Comparison of ENCODE assay signal across 17 mouse cellular contexts in genomic region chr10:117151676-117152075, GRCm38 (mm10). TPM values are rescaled to one million over a fixed set of nuclear protein-coding genes. Genes with fewer than 3 reads are reported as not detected.
A peak's percentile ranks its signal among the peaks of the same experiment; 100 is the strongest.
DNase-seq lines count a peak whose midpoint lies in the region; ATAC-seq and TF ChIP-seq lines count a peak whose summit lies in the region.
"Had no signal": no experiment of that assay in that cellular context is flagged by ENCODE, and none has a peak within 500 bp of the region (broad histone marks: within the 10 kb centered on the region; RNA-seq: fewer than 3 reads in every experiment).

No protein-coding gene starts in this region.

- no peaks in the 10 kb centered on the region for H3K27me3 ChIP-seq in heart, embryonic 10.5 days (ENCODE audit: insufficient read depth, poor library complexity, severe bottlenecking)
- H3K27me3 ChIP-seq in heart, adult 2 months (ENCODE audit: control insufficient read depth, insufficient read depth, low read length) = no peaks in the 10 kb centered on the region
- H3K27me3 ChIP-seq in intestine, postnatal 0 days (replicated peaks; ENCODE audit: control insufficient read depth, insufficient read depth, low read length) = no peaks in the 10 kb centered on the region
- no peaks in the 10 kb centered on the region for H3K27me3 ChIP-seq in intestine, embryonic 16.5 days (replicated peaks; ENCODE audit: control insufficient read depth, insufficient read depth, low read length)
- H3K27me3 ChIP-seq in midbrain, embryonic 10.5 days (ENCODE audit: low read depth, poor library complexity, severe bottlenecking) = peaks cover 22% of the 10 kb centered on the region
- peaks cover 7% of the 10 kb centered on the region; the same call in 1 of the 2 replicates for H3K27me3 ChIP-seq in midbrain, embryonic 11.5 days (ENCODE audit: control insufficient read depth, insufficient read depth, low read length)
- no peaks in the 10 kb centered on the region for H3K27me3 ChIP-seq in myocyte (ENCODE audit: control insufficient read depth, insufficient read depth, insufficient read length)
- H3K27me3 ChIP-seq: embryonic facial prominence, embryonic 15.5 days; lung, embryonic 15.5 days; neural tube, embryonic 12.5 days had no signal

- H3K27ac ChIP-seq in heart, embryonic 10.5 days = peak overlapping the region; percentile 85
- no peak overlapping the region for H3K27ac ChIP-seq in heart, adult 2 months
- H3K27ac ChIP-seq in intestine, postnatal 0 days (ENCODE audit: low read depth, low read length) = no peak overlapping the region
- no peak overlapping the region for H3K27ac ChIP-seq in intestine, embryonic 16.5 days (ENCODE audit: low read length)
- H3K27ac ChIP-seq in midbrain, embryonic 10.5 days (replicated peaks) = peak overlapping the region; percentile 71; the same call in 1 of the 2 replicates
- H3K27ac ChIP-seq in midbrain, embryonic 11.5 days (ENCODE audit: low read depth, low read length) = no peak overlapping the region
- H3K27ac ChIP-seq: forebrain, embryonic 13.5 days; lung, embryonic 15.5 days; neural tube, embryonic 12.5 days had no signal

- TF ChIP-seq EP300 in heart, adult 2 months (IDR thresholded peaks at IDR 0.05; ENCODE audit: insufficient read depth, low read depth, low read length) = no peak

- H3K4me3 ChIP-seq in heart, embryonic 10.5 days = peak overlapping the region; percentile 99
- H3K4me3 ChIP-seq in heart, adult 2 months = no peak overlapping the region
- no peak overlapping the region for H3K4me3 ChIP-seq in intestine, postnatal 0 days (ENCODE audit: low read depth, low read length)
- no peak overlapping the region for H3K4me3 ChIP-seq in intestine, embryonic 16.5 days (ENCODE audit: low read length)
- no peak overlapping the region for H3K4me3 ChIP-seq in midbrain, embryonic 10.5 days
- H3K4me3 ChIP-seq in midbrain, embryonic 11.5 days (ENCODE audit: low read depth, low read length) = no peak overlapping the region
- H3K4me3 ChIP-seq in myocyte = peak overlapping the region; percentile 57
- H3K4me3 ChIP-seq: embryonic facial prominence, embryonic 15.5 days; forebrain, embryonic 13.5 days; lung, embryonic 15.5 days; neural tube, embryonic 12.5 days had no signal

- TF ChIP-seq CTCF in heart, adult 2 months (IDR thresholded peaks at IDR 0.05) = no peak
- no peak for TF ChIP-seq CTCF in intestine, postnatal 0 days (IDR thresholded peaks at IDR 0.05; ENCODE audit: low read depth)

- H3K9ac ChIP-seq in heart, adult 2 months (ENCODE audit: low read depth, low read length) = no peak overlapping the region
- no peak overlapping the region; the same call in 1 of the 2 replicates for H3K9ac ChIP-seq in intestine, postnatal 0 days (ENCODE audit: low read depth, low read length)
- no peak overlapping the region for H3K9ac ChIP-seq in intestine, embryonic 16.5 days (ENCODE audit: low read depth, low read length)
- no peak overlapping the region for H3K9ac ChIP-seq in midbrain, embryonic 11.5 days (ENCODE audit: low read length)
- H3K9ac ChIP-seq: embryonic facial prominence, embryonic 15.5 days; forebrain, embryonic 13.5 days; lung, embryonic 15.5 days; neural tube, embryonic 12.5 days had no signal

- WGBS in heart, embryonic 10.5 days = 44% methylated on average over 4 of the region's 4 CpGs
- 76% methylated on average over 4 of the region's 4 CpGs for WGBS in heart, adult 2 months
- WGBS in intestine, postnatal 0 days = 62% methylated on average over 4 of the region's 4 CpGs
- WGBS in intestine, embryonic 16.5 days = 56% methylated on average over 4 of the region's 4 CpGs
- 26% methylated on average over 4 of the region's 4 CpGs for WGBS in midbrain, embryonic 10.5 days
- WGBS in midbrain, embryonic 11.5 days = 39% methylated on average over 4 of the region's 4 CpGs

- H3K4me2 ChIP-seq in intestine, postnatal 0 days (replicated peaks; ENCODE audit: low read depth) = peak overlapping the region; percentile 3; the same call in 1 of the 2 replicates
- H3K4me2 ChIP-seq in intestine, embryonic 16.5 days (ENCODE audit: low read depth, low read length) = no peak overlapping the region
- no peak overlapping the region for H3K4me2 ChIP-seq in midbrain, embryonic 11.5 days
- peak overlapping the region; percentile 85 for H3K4me2 ChIP-seq in myocyte (ENCODE audit: low read depth)
- H3K4me2 ChIP-seq: embryonic facial prominence, embryonic 15.5 days; forebrain, embryonic 13.5 days had no signal

- 0 out of 2 replicates have a peak, but pooled peaks cover 1% of the 10 kb centered on the region for H3K79me2 ChIP-seq in heart, adult 2 months (replicated peaks; ENCODE audit: control insufficient read depth, insufficient read depth, low read length)
- peaks cover 14% of the 10 kb centered on the region for H3K79me2 ChIP-seq in myocyte (ENCODE audit: control insufficient read depth, insufficient read depth)

- intact Hi-C loops in heart, adult 2 months (cut with DNase I) = no loop called here

- H3ac ChIP-seq in myocyte (ENCODE audit: control insufficient read depth, insufficient read length) = no peak overlapping the region

- no peaks in the 10 kb centered on the region for H3K9me3 ChIP-seq in heart, embryonic 10.5 days
- no peaks in the 10 kb centered on the region for H3K9me3 ChIP-seq in intestine, postnatal 0 days (ENCODE audit: control insufficient read depth)
- no peaks in the 10 kb centered on the region for H3K9me3 ChIP-seq in intestine, embryonic 16.5 days (ENCODE audit: control insufficient read depth, low read length)
- no peaks in the 10 kb centered on the region for H3K9me3 ChIP-seq in midbrain, embryonic 10.5 days (replicated peaks)
- no peaks in the 10 kb centered on the region for H3K9me3 ChIP-seq in midbrain, embryonic 11.5 days (ENCODE audit: control insufficient read depth, low read length)
- H3K9me3 ChIP-seq: embryonic facial prominence, embryonic 15.5 days; forebrain, embryonic 13.5 days; lung, embryonic 15.5 days; neural tube, embryonic 12.5 days had no signal

- no peak for ATAC-seq in intestine, postnatal 0 days
- ATAC-seq in intestine, embryonic 16.5 days = no peak
- no peak for ATAC-seq in midbrain, embryonic 11.5 days (ENCODE audit: low FRiP score)
- ATAC-seq: forebrain, embryonic 13.5 days; midbrain, embryonic 16.5 days had no signal

- DNase-seq in heart, embryonic 10.5 days (ENCODE audit: low spot score) = no peak
- no peak for DNase-seq in heart, adult 2 months
- DNase-seq in midbrain, embryonic 10.5 days (ENCODE audit: low spot score) = no peak
- no peak for DNase-seq in midbrain, embryonic 11.5 days (ENCODE audit: low spot score, missing footprints)
- no peak for DNase-seq in cerebellum, postnatal 4 days (ENCODE audit: low spot score in 2 of 2)
- DNase-seq: B cell, adult 2 months; cerebellum, postnatal 25 days; layer of hippocampus, postnatal 36 days; thymus, adult 18-20 months had no signal

- peaks cover 28% of the 10 kb centered on the region for H3K4me1 ChIP-seq in heart, embryonic 10.5 days
- peaks cover 1% of the 10 kb centered on the region for H3K4me1 ChIP-seq in heart, adult 2 months (ENCODE audit: control insufficient read depth, insufficient read depth, low read length)
- peaks cover 3% of the 10 kb centered on the region; the same call in 1 of the 2 replicates for H3K4me1 ChIP-seq in intestine, postnatal 0 days (replicated peaks; ENCODE audit: control insufficient read depth, insufficient read depth, low read length)
- H3K4me1 ChIP-seq in intestine, embryonic 16.5 days (ENCODE audit: control insufficient read depth, insufficient read depth, low read length) = peaks cover 23% of the 10 kb centered on the region
- peaks cover 49% of the 10 kb centered on the region for H3K4me1 ChIP-seq in midbrain, embryonic 10.5 days
- H3K4me1 ChIP-seq in midbrain, embryonic 11.5 days (ENCODE audit: control insufficient read depth, insufficient read depth, low read length) = peaks cover 24% of the 10 kb centered on the region

- no peak for TF ChIP-seq POLR2A in heart, adult 2 months (IDR thresholded peaks at IDR 0.05; ENCODE audit: insufficient read depth, low read depth, low read length)
- TF ChIP-seq POLR2A in myocyte (IDR thresholded peaks at IDR 0.05; ENCODE audit: insufficient read length, low read depth) = no peak

- H3K36me3 ChIP-seq in heart, embryonic 10.5 days = no peaks in the 10 kb centered on the region
- H3K36me3 ChIP-seq in heart, adult 2 months (ENCODE audit: control insufficient read depth, insufficient read depth, low read length) = no peaks in the 10 kb centered on the region; the same call in 1 of the 2 replicates
- H3K36me3 ChIP-seq in intestine, postnatal 0 days (ENCODE audit: control insufficient read depth, insufficient read depth) = no peaks in the 10 kb centered on the region
- no peaks in the 10 kb centered on the region for H3K36me3 ChIP-seq in intestine, embryonic 16.5 days (ENCODE audit: control insufficient read depth, insufficient read depth, low read length)
- no peaks in the 10 kb centered on the region for H3K36me3 ChIP-seq in midbrain, embryonic 10.5 days
- H3K36me3 ChIP-seq in midbrain, embryonic 11.5 days (ENCODE audit: control insufficient read depth, insufficient read depth, low read length) = no peaks in the 10 kb centered on the region
- no peaks in the 10 kb centered on the region for H3K36me3 ChIP-seq in myocyte (ENCODE audit: control insufficient read depth, insufficient read depth)
- H3K36me3 ChIP-seq: embryonic facial prominence, embryonic 15.5 days; lung, embryonic 15.5 days; neural tube, embryonic 12.5 days had no signal

TF ChIP-seq in myocyte, 11 proteins besides CTCF, POLR2A, EP300 and RAD21:
- TF ChIP-seq REST (IDR thresholded peaks at IDR 0.05; ENCODE audit: insufficient read depth, insufficient read length) (no peak), USF1 (IDR thresholded peaks at IDR 0.05; ENCODE audit: low read depth) (no peak), SRF (IDR thresholded peaks at IDR 0.05; ENCODE audit: control insufficient read depth, insufficient read length, low read depth) (no peak), MYOD1 (IDR thresholded peaks at IDR 0.05; ENCODE audit: control insufficient read depth in 1 of 3, insufficient read length in 2 of 3, low read depth in 2 of 3) (no peak), POLR2AphosphoS2 (IDR thresholded peaks at IDR 0.05; ENCODE audit: insufficient read length, low read depth) (no peak), TCF12 (IDR thresholded peaks at IDR 0.05; ENCODE audit: insufficient read depth, poor library complexity, severe bottlenecking) (no peak), MYOG (IDR thresholded peaks at IDR 0.05; ENCODE audit: control insufficient read depth in 1 of 3, insufficient read depth in 1 of 3, insufficient read length in 2 of 3, low read depth in 2 of 3) (no peak)

RNA-seq across cellular contexts. Expression of gene Frs2, which starts 3.3 kb away (rescaled TPM):
- 20.0 and 23.0 TPM in 2 replicates for polyA plus RNA-seq in heart, embryonic 10.5 days (2016; fragmentation: Nextera tagmentation; extraction: Ambion mirVana)
- total RNA-seq in heart, adult 2 months (2021) = 10 to 100 TPM; 14.2 to 17.0 TPM
- polyA plus RNA-seq in heart, adult 2 months (2012; rRNA removed) = 13.4 and 26.0 TPM in 2 replicates
- 17.9 and 18.5 TPM in 2 replicates for polyA plus RNA-seq in intestine, postnatal 0 days (2015; fragmentation: Nextera tagmentation; extraction: Ambion mirVana)
- polyA plus RNA-seq in intestine, embryonic 16.5 days (2015; fragmentation: Nextera tagmentation; extraction: Ambion mirVana) = 13.9 and 15.6 TPM in 2 replicates
- 16.0 and 21.1 TPM in 2 replicates for polyA plus RNA-seq in midbrain, embryonic 10.5 days (2016; fragmentation: Nextera tagmentation; extraction: Ambion mirVana)
- 27.1 and 28.5 TPM in 2 replicates for polyA plus RNA-seq in midbrain, embryonic 11.5 days (2014; fragmentation: Nextera tagmentation; extraction: Ambion mirVana)
- 6.6 TPM for polyA plus RNA-seq in myocyte (2012; fragmentation: generic; extraction: Trizol)

Comparison
In these comparisons a context has a peak if more than half of its experiments do, and no peak if none do; other contexts are left out.
1. H3K27ac ChIP-seq: peak in heart, embryonic 10.5 days (single experiment) and midbrain, embryonic 10.5 days (single experiment); none in heart, adult 2 months (single experiment), intestine, postnatal 0 days (single experiment), intestine, embryonic 16.5 days (single experiment) and midbrain, embryonic 11.5 days (single experiment).
2. H3K4me3 ChIP-seq: peak in heart, embryonic 10.5 days (single experiment) and myocyte (single experiment); none in heart, adult 2 months (single experiment), intestine, postnatal 0 days (single experiment), intestine, embryonic 16.5 days (single experiment), midbrain, embryonic 10.5 days (single experiment) and midbrain, embryonic 11.5 days (single experiment).
3. H3K4me2 ChIP-seq: peak in intestine, postnatal 0 days (single experiment) and myocyte (single experiment); none in intestine, embryonic 16.5 days (single experiment) and midbrain, embryonic 11.5 days (single experiment).